Mouse (Mus musculus): ENCODE data around the gene Crim1.

Crim1 gene

GRCm38 (mm10) chr17:78387665-78388064, 187.6 kb downstream of the Crim1 start:
- no peak for DNase-seq

GRCm38 (mm10) chr17:78388101-78388847, 188.2 kb downstream of the Crim1 start:
- DNase-seq: no peak

- no peak for DNase-seq
These were observed 189.5 kb downstream of the Crim1 start for GRCm38 (mm10) chr17:78389573-78389972.

GRCm38 (mm10) chr17:78392401-78393087, 192.5 kb downstream of the Crim1 start:
- DNase-seq: no peak

- no peak for DNase-seq
These were observed 200.2 kb downstream of the Crim1 start for GRCm38 (mm10) chr17:78400130-78400840.

GRCm38 (mm10) chr17:78401311-78401710, 201.3 kb downstream of the Crim1 start:
- no peak for DNase-seq

GRCm38 (mm10) chr17:78401713-78402112, 201.7 kb downstream of the Crim1 start:
- DNase-seq: peak; percentile 73

GRCm38 (mm10) chr17:78402174-78402573, 202.1 kb downstream of the Crim1 start:
- no peak for DNase-seq

GRCm38 (mm10) chr17:78403229-78403628, 203.2 kb downstream of the Crim1 start:
- no peak for DNase-seq

- DNase-seq: no peak
These were observed 203.8 kb downstream of the Crim1 start for GRCm38 (mm10) chr17:78403804-78404203.

GRCm38 (mm10) chr17:78405336-78405735, 205.3 kb downstream of the Crim1 start:
- peak; percentile 86 for DNase-seq

- DNase-seq: no peak
These were observed 206.8 kb downstream of the Crim1 start for GRCm38 (mm10) chr17:78406854-78407253.

- DNase-seq: no peak
These were observed 207.5 kb downstream of the Crim1 start for GRCm38 (mm10) chr17:78407581-78407980.

GRCm38 (mm10) chr17:78408386-78408785, 208.3 kb downstream of the Crim1 start:
- DNase-seq: no peak

GRCm38 (mm10) chr17:78409900-78410299, 209.9 kb downstream of the Crim1 start:
- no peak for DNase-seq

GRCm38 (mm10) chr17:78415255-78415654, 215.2 kb downstream of the Crim1 start:
- DNase-seq: no peak

GRCm38 (mm10) chr17:78417381-78418281, 217.6 kb downstream of the Crim1 start, which contains the start of gene Fez2:
Gene Fez2 (minus strand): TSS chr17:78418152.
- peak; percentile 91 for DNase-seq

- DNase-seq: no peak
These were observed 219.2 kb downstream of the Crim1 start for GRCm38 (mm10) chr17:78419216-78419615.

- DNase-seq: no peak
These were observed 225.0 kb downstream of the Crim1 start for GRCm38 (mm10) chr17:78425026-78425425.
